Mouse (Mus musculus): Measurements from ENCODE around the gene Zar1l.

Zar1l gene

GRCm38 (mm10) chr5:150485198-150485597, 32.8 kb downstream of the Zar1l start:
- DNase-seq (ENCODE audit: low spot score), result peak; percentile 61

DNA sequence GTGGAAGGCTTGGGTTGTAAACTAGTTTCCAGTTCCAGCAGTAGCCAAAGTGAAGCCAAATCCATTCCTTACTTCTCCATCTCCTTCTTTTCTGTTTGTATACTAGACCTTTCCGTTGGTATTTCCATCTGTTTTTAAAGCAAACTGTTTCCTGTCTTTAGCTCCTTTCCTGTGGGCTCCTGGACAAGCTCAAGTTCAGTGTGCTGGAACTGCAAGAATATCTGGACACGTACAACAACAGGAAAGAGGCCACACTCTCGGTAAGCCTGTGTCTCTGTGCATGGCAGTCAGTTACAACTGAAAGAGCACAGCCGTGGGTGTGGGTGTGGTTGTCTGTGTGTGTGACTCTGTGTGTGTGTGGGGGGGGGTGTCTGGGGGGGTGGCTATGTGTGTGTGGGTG, 39.4 kb downstream of the Zar1l start:
- DNase-seq (ENCODE audit: low spot score), result no peak

GRCm38 (mm10) chr5:150477364-150477763, 40.6 kb downstream of the Zar1l start:
- no peak for DNase-seq (ENCODE audit: low spot score)

DNA sequence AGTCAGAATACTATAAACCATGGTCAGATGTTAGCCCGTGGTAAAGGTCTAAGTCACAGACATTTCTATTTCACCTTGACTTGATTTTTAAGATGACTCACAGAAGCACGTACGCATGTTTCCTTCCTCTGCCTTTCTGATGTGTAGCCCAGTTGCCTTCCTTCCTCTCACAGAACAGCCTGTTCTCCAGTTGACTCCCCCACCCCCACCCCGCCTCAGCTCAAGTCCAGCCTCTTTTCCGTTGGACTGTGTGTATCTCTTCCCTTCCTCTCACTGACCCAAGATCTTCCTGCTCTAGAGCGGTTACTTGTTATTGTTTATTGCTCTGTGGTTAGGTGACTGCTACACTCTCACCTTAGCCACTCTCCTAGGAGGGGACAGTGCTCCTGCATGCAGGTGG, 49.5 kb downstream of the Zar1l start:
- peak; percentile 76 for DNase-seq (ENCODE audit: low spot score)

GRCm38 (mm10) chr5:150466132-150466531, 51.8 kb downstream of the Zar1l start:
- peak; percentile 95 for DNase-seq (ENCODE audit: low spot score)

GRCm38 (mm10) chr5:150465218-150465617, 52.7 kb downstream of the Zar1l start:
- DNase-seq (ENCODE audit: low spot score), result peak; percentile 59

- DNase-seq (ENCODE audit: low spot score), result no peak
These were observed 53.2 kb downstream of the Zar1l start for GRCm38 (mm10) chr5:150464721-150465120.

GRCm38 (mm10) chr5:150459801-150460200, 58.2 kb downstream of the Zar1l start:
- DNase-seq (ENCODE audit: low spot score), result no peak

DNA sequence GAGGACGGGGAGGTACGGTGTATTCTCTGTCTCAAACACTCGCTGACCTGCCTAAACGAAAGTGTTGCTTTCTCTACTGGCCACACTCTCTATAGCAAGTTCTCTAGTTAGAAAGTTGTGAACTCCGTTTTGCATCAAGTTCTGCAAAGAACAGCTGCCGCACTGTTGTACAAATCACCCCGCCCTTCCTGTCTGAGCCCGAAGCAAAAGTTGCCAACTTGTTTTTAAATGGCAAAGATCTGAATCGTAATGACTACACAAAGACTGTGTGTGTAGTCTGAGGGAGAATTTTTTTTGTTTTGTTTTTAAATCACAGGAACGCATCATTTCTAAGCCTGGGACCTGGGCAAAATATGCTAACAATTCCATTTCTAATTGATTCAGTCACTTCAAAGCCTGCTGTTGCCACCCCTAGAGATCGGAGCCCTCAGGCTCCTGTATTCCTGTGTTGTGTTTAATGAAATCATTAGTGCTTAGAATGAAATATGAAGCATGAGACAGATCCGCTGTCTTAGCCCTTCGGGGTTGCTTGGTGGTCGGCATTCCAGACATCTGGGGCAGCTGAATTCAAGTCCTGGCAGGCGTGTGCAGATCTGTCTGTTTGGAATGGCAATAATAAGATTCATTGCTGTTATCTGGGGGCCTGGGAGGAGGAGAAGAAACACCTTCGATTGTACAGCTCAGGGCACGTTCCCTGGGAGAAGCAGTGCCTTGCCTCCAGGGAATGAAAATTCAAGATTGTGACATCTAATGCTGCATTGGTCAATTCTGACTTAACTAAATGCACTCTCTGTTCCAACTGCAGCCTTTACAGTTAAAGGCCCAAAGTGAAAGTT, 59.8 kb downstream of the Zar1l start:
- peak; percentile 59 for DNase-seq (ENCODE audit: low spot score)

GRCm38 (mm10) chr5:150457165-150457903, 60.6 kb downstream of the Zar1l start:
- DNase-seq (ENCODE audit: low spot score), result peak; percentile 82
